Mouse (Mus musculus): ENCODE measurements around the gene Slc25a22. TPM values are rescaled to one million over a fixed set of nuclear protein-coding genes. Genes with fewer than 3 reads are reported as not detected.
A peak's percentile ranks its signal among the peaks of the same experiment; 100 is the strongest.

Gene Slc25a22
- polyA plus RNA-seq, 1 experiment: 30.3 TPM

DNA sequence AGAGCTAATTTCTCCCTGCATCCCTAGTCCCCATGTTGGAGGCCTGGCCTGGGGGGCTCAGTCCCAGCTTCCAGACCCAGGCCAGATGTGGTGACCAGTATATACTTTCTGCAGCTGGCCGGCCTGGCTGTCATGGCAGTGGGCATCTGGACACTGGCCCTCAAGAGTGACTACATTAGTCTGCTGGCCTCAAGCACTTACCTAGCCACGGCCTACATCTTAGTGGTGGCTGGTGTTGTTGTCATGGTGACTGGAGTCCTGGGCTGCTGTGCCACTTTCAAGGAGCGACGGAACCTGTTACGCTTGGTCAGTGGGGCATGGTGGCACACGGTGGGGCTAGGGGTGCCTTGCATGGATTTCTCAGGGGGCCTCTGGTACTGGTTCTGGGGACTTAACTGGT is 31.7 kb upstream of the Slc25a22 start:
- 76% methylated on average over 6 of the region's 6 CpGs for WGBS
- no peak overlapping the region for H3K27ac ChIP-seq (ENCODE audit: control insufficient read depth, insufficient read depth, low read depth, low read length, poor library complexity)

DNA sequence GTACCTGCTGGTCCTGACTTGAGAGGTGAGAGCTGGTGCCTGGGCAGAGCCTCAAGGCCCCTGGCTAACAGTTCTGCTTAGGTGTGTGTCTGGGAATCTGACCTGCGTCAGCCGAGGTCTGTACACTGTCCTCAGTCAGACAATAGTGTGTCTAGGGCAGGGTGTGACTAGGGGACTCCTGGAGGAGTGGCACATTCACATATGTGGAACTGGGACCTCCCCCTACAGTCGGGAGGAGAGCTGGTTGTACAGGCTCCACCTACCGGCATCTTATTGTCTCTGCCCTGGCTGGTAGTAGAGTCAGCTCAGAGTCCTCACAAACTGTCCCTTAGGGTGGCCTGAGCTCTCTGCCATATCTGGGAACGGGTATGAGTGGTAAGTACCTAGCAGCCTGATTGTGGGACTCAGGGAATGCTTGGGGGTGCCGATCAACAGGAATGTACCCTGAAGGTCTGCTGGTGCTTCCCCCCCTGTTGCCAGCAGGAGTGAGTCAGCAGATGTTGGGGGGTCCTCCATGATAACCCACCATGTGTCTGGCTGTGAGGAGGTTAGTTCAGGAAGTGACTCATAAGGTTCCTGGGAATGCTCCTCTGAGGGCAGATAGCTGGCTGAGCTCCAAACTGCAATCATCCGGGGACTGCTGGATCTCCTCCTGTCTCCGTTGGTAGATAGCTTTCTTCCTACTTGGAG is 31.0 kb upstream of the Slc25a22 start:
- Histone ChIP-seq H3K4me1 (ENCODE audit: control insufficient read depth, insufficient read depth, low read length) (peaks cover 10% of the 10 kb centered on the region), H3K27ac (ENCODE audit: control insufficient read depth, insufficient read depth, low read depth, low read length, poor library complexity) (peak overlapping the region; percentile 81), H3K4me3 (replicated peaks; ENCODE audit: control insufficient read depth, low read depth, low read length) (peak overlapping the region; percentile 100)
- TF ChIP-seq POLR2A (IDR thresholded peaks at IDR 0.05; ENCODE audit: borderline replicate concordance, control insufficient read depth, low read depth, low read length) (no peak), CTCF (IDR thresholded peaks at IDR 0.05; ENCODE audit: control insufficient read depth, insufficient read depth, low read length) (peak; percentile 29; the same call in 1 of the 2 replicates)
- 5% methylated on average over 8 of the region's 8 CpGs for WGBS

More for the DNA sequence above, 31.7 kb upstream of the Slc25a22 start:
- peaks cover 11% of the 10 kb centered on the region for H3K4me1 ChIP-seq (ENCODE audit: control insufficient read depth, insufficient read depth, low read length)
- TF ChIP-seq CTCF (IDR thresholded peaks at IDR 0.05; ENCODE audit: control insufficient read depth, insufficient read depth, low read length) (no peak), POLR2A (IDR thresholded peaks at IDR 0.05; ENCODE audit: borderline replicate concordance, control insufficient read depth, low read depth, low read length) (no peak)
- no peak overlapping the region for H3K4me3 ChIP-seq (replicated peaks; ENCODE audit: control insufficient read depth, low read depth, low read length)

DNA sequence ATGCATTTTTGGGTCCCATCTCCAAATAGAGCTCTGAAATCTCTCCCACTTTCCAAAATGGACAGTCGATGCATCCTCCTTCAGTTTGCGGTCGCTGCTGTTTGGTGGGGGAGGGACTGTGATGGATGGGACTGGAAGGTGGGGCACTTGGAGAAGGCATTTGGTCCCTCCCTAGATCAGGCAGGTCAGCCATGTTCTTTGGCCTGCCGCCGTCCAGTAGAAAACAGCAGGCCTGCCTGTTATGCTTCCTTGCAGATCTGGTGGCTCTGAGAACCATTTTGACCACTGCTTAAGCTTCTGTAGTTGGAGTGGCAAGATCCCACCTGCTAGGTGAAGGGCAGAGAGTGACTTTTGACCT is 30.5 kb upstream of the Slc25a22 start:
- 43% methylated on average over 5 of the region's 5 CpGs for whole genome bisulfite sequencing
- H3K27ac ChIP-seq (ENCODE audit: control insufficient read depth, insufficient read depth, low read depth, low read length, poor library complexity): peak overlapping the region; percentile 81
- H3K4me1 ChIP-seq (ENCODE audit: control insufficient read depth, insufficient read depth, low read length): peaks cover 9% of the 10 kb centered on the region
- TF ChIP-seq CTCF (IDR thresholded peaks at IDR 0.05; ENCODE audit: control insufficient read depth, insufficient read depth, low read length): no peak
- no peak for TF ChIP-seq POLR2A (IDR thresholded peaks at IDR 0.05; ENCODE audit: borderline replicate concordance, control insufficient read depth, low read depth, low read length)
- H3K4me3 ChIP-seq (replicated peaks; ENCODE audit: control insufficient read depth, low read depth, low read length): peak overlapping the region; percentile 100

DNA sequence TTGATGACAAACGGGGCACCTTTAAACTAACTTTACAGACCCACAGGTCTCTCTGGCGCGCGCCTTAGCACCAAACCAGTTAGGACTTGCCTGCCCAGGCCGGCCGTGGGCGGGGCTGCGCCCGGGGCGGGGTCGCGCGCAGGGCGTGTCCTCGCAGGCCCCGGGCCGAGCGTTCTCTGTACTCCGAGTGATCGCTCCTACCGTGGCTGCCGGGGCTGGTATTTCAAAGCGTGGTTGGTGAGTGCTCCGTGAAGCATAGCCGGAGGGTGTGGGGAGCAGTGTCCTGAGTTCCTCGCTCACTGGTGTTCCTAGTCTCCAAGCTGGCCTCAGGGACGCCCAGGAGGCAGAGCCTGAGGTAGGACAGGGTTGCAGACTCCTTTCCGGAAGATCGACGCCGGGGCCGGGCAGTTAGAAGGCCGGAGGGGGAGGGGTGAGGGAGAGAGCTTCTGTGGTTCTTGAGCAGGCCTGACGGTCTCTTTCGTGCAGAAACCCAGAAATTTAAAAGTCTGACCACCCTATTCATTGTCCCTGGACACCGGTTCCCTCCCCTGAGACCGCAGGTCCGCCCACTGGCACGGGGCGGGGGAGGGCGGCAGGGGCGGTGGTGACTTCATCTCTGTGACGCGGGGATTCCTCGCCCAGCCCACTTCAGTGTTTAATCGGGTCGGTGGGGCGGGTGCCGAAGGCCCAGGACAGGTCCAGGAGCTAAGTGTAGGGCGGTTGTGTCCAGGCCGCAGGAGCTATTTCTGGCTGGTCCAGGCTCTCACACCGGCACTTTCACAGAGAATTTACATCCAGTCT is 29.7 kb upstream of the Slc25a22 start, which contains the start of gene Cd151:
Gene Cd151 (plus strand): TSS at position 163 of the 801 bp plus-strand sequence.
- TF ChIP-seq CTCF (IDR thresholded peaks at IDR 0.05; ENCODE audit: control insufficient read depth, insufficient read depth, low read length): no peak; the same call in 1 of the 2 replicates
- peak; percentile 71 for TF ChIP-seq POLR2A (IDR thresholded peaks at IDR 0.05; ENCODE audit: borderline replicate concordance, control insufficient read depth, low read depth, low read length)
- 1% methylated on average over 52 of the region's 52 CpGs for WGBS
- Histone ChIP-seq H3K4me3 (replicated peaks; ENCODE audit: control insufficient read depth, low read depth, low read length) (peak within 1 kb of the TSS; percentile 100), H3K27ac (ENCODE audit: control insufficient read depth, insufficient read depth, low read depth, low read length, poor library complexity) (peak within 1 kb of the TSS; percentile 81), H3K4me1 (ENCODE audit: control insufficient read depth, insufficient read depth, low read length) (peaks cover 9% of the 10 kb centered on the region)

DNA sequence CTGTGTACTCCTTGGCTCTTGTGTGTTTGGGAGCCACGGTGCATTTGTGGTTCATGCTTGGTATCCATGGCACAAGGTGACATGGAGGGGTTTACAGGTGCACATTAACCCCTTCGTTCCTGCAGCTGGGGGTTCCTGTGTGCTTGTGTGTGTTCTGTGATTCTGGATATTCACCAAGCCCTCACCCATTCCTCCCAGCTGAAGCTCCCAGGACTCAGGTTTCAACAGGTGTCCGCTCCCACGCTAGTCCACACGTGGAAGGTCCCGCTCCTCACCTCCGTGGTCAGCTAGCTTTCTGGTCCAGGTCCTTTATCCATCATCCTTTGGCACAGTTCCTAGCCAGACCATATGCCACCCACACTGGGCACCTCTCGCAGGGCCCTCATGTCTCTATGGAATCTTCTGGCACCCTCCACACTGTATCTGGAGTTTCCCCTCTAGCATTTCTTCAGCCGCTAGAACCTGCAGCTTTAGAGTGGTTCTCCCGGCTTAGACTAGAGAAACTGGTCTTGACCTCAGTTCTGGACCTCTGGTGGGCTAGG is 29.0 kb upstream of the Slc25a22 start:
- peak overlapping the region; percentile 38 for H3K4me3 ChIP-seq (replicated peaks; ENCODE audit: control insufficient read depth, low read depth, low read length)
- TF ChIP-seq CTCF (IDR thresholded peaks at IDR 0.05; ENCODE audit: control insufficient read depth, insufficient read depth, low read length) (no peak), POLR2A (IDR thresholded peaks at IDR 0.05; ENCODE audit: borderline replicate concordance, control insufficient read depth, low read depth, low read length) (no peak)
- WGBS: 70% methylated on average over 10 of the region's 10 CpGs
- peaks cover 9% of the 10 kb centered on the region for H3K4me1 ChIP-seq (ENCODE audit: control insufficient read depth, insufficient read depth, low read length)
- H3K27ac ChIP-seq (ENCODE audit: control insufficient read depth, insufficient read depth, low read depth, low read length, poor library complexity): peak overlapping the region; percentile 81

DNA sequence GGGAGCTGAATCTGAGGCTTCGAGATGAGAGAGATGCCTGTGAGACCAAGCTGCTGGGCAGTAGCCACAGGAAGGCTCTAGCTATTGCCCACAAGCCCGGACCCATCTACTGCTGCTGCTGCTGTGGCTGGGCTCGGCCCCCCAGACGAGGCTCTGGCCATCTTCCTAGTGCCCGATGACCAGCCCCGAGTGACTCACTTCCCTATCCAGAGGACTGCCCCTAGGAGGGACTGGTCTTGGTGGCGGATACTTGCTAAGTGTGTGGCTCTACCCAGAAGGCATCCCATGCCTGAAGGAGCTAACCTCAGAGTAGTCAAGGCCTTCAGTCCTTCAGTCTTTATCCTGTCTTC is 28.3 kb upstream of the Slc25a22 start:
- WGBS: 60% methylated on average over 7 of the region's 7 CpGs
- Histone ChIP-seq H3K4me3 (replicated peaks; ENCODE audit: control insufficient read depth, low read depth, low read length) (no peak overlapping the region), H3K4me1 (ENCODE audit: control insufficient read depth, insufficient read depth, low read length) (peaks cover 9% of the 10 kb centered on the region), H3K27ac (ENCODE audit: control insufficient read depth, insufficient read depth, low read depth, low read length, poor library complexity) (no peak overlapping the region)
- TF ChIP-seq POLR2A (IDR thresholded peaks at IDR 0.05; ENCODE audit: borderline replicate concordance, control insufficient read depth, low read depth, low read length) (no peak), CTCF (IDR thresholded peaks at IDR 0.05; ENCODE audit: control insufficient read depth, insufficient read depth, low read length) (no peak)

DNA sequence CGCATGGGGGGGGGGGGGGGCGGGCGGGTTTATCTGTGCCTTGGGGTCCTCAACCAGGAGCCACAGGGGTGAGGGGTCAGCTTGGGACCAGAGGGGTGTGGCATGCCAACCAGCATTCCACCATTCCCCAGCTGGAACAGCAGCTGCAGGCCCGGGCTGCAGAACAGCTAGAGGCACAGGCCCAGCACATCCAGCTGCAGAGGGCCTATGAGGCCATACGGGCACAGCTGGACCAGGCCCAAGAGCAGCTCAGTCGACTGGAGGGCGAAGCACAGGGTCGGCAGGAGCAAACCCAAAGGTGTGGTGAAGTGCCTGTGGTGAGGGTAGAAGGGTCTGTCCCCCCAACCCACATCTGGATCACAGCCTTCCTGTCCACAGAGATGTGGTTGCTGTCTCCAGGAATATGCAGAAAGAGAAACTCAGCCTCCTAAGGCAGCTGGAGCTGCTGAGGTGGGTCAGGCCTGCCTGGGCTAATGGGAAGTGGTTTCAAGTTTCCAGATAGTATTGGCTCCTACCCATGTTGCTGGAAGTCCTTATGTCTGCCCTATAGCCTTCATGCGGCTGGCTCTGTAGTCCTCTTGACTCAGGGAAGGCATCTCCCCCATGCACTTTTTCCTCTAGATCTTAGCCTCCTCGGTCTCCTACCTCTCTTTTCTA is 27.8 kb upstream of the Slc25a22 start:
- WGBS: 49% methylated on average over 10 of the region's 10 CpGs
- Histone ChIP-seq H3K4me1 (ENCODE audit: control insufficient read depth, insufficient read depth, low read length) (peaks cover 9% of the 10 kb centered on the region), H3K4me3 (replicated peaks; ENCODE audit: control insufficient read depth, low read depth, low read length) (no peak overlapping the region), H3K27ac (ENCODE audit: control insufficient read depth, insufficient read depth, low read depth, low read length, poor library complexity) (no peak overlapping the region)
- no peak for TF ChIP-seq CTCF (IDR thresholded peaks at IDR 0.05; ENCODE audit: control insufficient read depth, insufficient read depth, low read length)
- TF ChIP-seq POLR2A (IDR thresholded peaks at IDR 0.05; ENCODE audit: borderline replicate concordance, control insufficient read depth, low read depth, low read length): no peak; the same call in 1 of the 2 replicates

Data from bone marrow, adult 2 months (tissue).